Mouse (Mus musculus) frontal cortex, postnatal 25 days (tissue): ENCODE results near the gene Terf2.
"Not testable (repeated sequence)": the region's sequence is repeated elsewhere in the genome, so short reads cannot be mapped to it uniquely, and the experiment has no call there.

ENCODE experiments used
- DNase-seq, 2 experiments: peaks; one replicate each; pipeline ENCODE4 v3.0.0; 2022; ENCODE audit warnings: low spot score in 2 of 2

The Terf2 gene

GRCm38 (mm10) chr8:107114150-107115007 is 18.0 kb upstream of the Terf2 start:
- DNase-seq = no peak

GRCm38 (mm10) chr8:107113209-107113608 is 16.9 kb upstream of the Terf2 start:
- no peak for DNase-seq

GRCm38 (mm10) chr8:107111340-107112105 is 15.2 kb upstream of the Terf2 start:
- DNase-seq = no peak

GRCm38 (mm10) chr8:107110629-107111330 is 14.4 kb upstream of the Terf2 start:
- DNase-seq = no peak

GRCm38 (mm10) chr8:107109816-107110435 is 13.6 kb upstream of the Terf2 start:
- no peak for DNase-seq

GRCm38 (mm10) chr8:107108978-107109720 is 12.8 kb upstream of the Terf2 start:
- no peak for DNase-seq

GRCm38 (mm10) chr8:107108089-107108488 is 11.7 kb upstream of the Terf2 start:
- DNase-seq = not testable (repeated sequence)

GRCm38 (mm10) chr8:107104547-107104946 is 8.2 kb upstream of the Terf2 start:
- DNase-seq = peak; percentile 60 to 71

- DNase-seq = no peak
These were observed 4.3 kb upstream of the Terf2 start for GRCm38 (mm10) chr8:107100635-107101034.

- peak in 1 of 2 experiments; percentile 37 for DNase-seq
These were observed 506 bp downstream of the Terf2 start for GRCm38 (mm10) chr8:107095717-107096365.

- DNase-seq = no peak
These were observed 5.8 kb downstream of the Terf2 start for GRCm38 (mm10) chr8:107090531-107090930.

- DNase-seq = no peak
These were observed 7.8 kb downstream of the Terf2 start for GRCm38 (mm10) chr8:107088526-107089063.

- DNase-seq = no peak
These were observed 10.3 kb downstream of the Terf2 start for GRCm38 (mm10) chr8:107086018-107086417.

GRCm38 (mm10) chr8:107085358-107085757 is 11.0 kb downstream of the Terf2 start:
- DNase-seq = no peak

GRCm38 (mm10) chr8:107076239-107076888 is 20.0 kb downstream of the Terf2 start:
- DNase-seq = no peak

GRCm38 (mm10) chr8:107074128-107074527 is 22.2 kb downstream of the Terf2 start:
- DNase-seq = no peak

GRCm38 (mm10) chr8:107073706-107074105 is 22.6 kb downstream of the Terf2 start:
- no peak for DNase-seq

GRCm38 (mm10) chr8:107065511-107066496 is 30.5 kb downstream of the Terf2 start, which contains the start of gene Tmed6:
TSS of gene Tmed6 (minus strand) at chr8:107065644.
- DNase-seq = no peak
